Mouse (Mus musculus) NIH3T3 (cell line): ENCODE results near the gene Fam71e2.
A peak's percentile ranks its signal among the peaks of the same experiment; 100 is the strongest.
"Not testable (repeated sequence)": the region's sequence is repeated elsewhere in the genome, so short reads cannot be mapped to it uniquely, and the experiment has no call there.

Experiments
- DNase-seq: peaks from one replicate; pipeline ENCODE4 v3.0.0-alpha.2; 2012; ENCODE audit warnings: low read depth

The Fam71e2 gene

GRCm38 (mm10) chr7:4771202-4771601 lies at the start of gene Fam71e2:
Gene Fam71e2, minus strand, starts transcription at chr7:4771302.
- no peak for DNase-seq

GRCm38 (mm10) chr7:4816559-4816958 lies 45.5 kb upstream of the Fam71e2 start:
- no peak for DNase-seq

GRCm38 (mm10) chr7:4813105-4813791 lies 42.1 kb upstream of the Fam71e2 start:
- DNase-seq, result no peak

- DNase-seq, result peak; percentile 100
Measured at GRCm38 (mm10) chr7:4812303-4813104, 41.4 kb upstream of the Fam71e2 start, which contains the start of gene Ube2s. Gene Ube2s, minus strand, starts transcription at chr7:4812590.

- DNase-seq, result peak; percentile 63
Measured at GRCm38 (mm10) chr7:4811842-4812302, 40.8 kb upstream of the Fam71e2 start.

- DNase-seq, result not testable (repeated sequence)
Measured at GRCm38 (mm10) chr7:4811131-4811530, 40.0 kb upstream of the Fam71e2 start.

- peak; percentile 76 for DNase-seq
Measured at GRCm38 (mm10) chr7:4806716-4807115, 35.6 kb upstream of the Fam71e2 start.

- DNase-seq, result no peak
Measured at GRCm38 (mm10) chr7:4802247-4802646, 31.1 kb upstream of the Fam71e2 start.

GRCm38 (mm10) chr7:4795767-4796433 lies 24.8 kb upstream of the Fam71e2 start:
- peak; percentile 78 for DNase-seq

- no peak for DNase-seq
Measured at GRCm38 (mm10) chr7:4794631-4795168, 23.6 kb upstream of the Fam71e2 start.

GRCm38 (mm10) chr7:4793674-4794073 lies 22.6 kb upstream of the Fam71e2 start:
- DNase-seq, result no peak

GRCm38 (mm10) chr7:4793248-4793647 lies 22.1 kb upstream of the Fam71e2 start:
- DNase-seq, result not testable (repeated sequence)

GRCm38 (mm10) chr7:4792278-4793212 lies 21.4 kb upstream of the Fam71e2 start, which contains the start of gene Rpl28:
Gene Rpl28, plus strand, starts transcription at chr7:4792874.
- peak; percentile 99 for DNase-seq

GRCm38 (mm10) chr7:4789436-4789935 lies 18.4 kb upstream of the Fam71e2 start, which contains the start of gene Tmem238:
Gene Tmem238, minus strand, starts transcription at chr7:4789656.
- no peak for DNase-seq

- DNase-seq, result peak; percentile 67
Measured at GRCm38 (mm10) chr7:4788499-4789435, 17.7 kb upstream of the Fam71e2 start.

- DNase-seq, result no peak
Measured at GRCm38 (mm10) chr7:4783667-4784268, 12.7 kb upstream of the Fam71e2 start.

- no peak for DNase-seq
Measured at GRCm38 (mm10) chr7:4782759-4783158, 11.7 kb upstream of the Fam71e2 start, which contains the start of the genes Il11 and Tmem190. Gene Il11, minus strand, starts transcription at chr7:4782859. Gene Tmem190, plus strand, starts transcription at chr7:4782937.

GRCm38 (mm10) chr7:4782130-4782529 lies 11.0 kb upstream of the Fam71e2 start:
- DNase-seq, result no peak

GRCm38 (mm10) chr7:4779921-4780320 lies 8.8 kb upstream of the Fam71e2 start:
- peak; percentile 53 for DNase-seq
